Mouse (Mus musculus): ENCODE measurements around the gene Ccdc182. TPM values are rescaled to one million over a fixed set of nuclear protein-coding genes. Genes with fewer than 3 reads are reported as not detected.
A peak's percentile ranks its signal among the peaks of the same experiment; 100 is the strongest.

Gene Ccdc182
- polyA plus RNA-seq, 1 experiment from 2014 or later = 0.94 TPM

- Histone ChIP-seq H3K4me1 (replicated peaks; ENCODE audit: control insufficient read depth, insufficient read depth, low read length) (peaks cover 20% of the 10 kb centered on the region), H3K36me3 (ENCODE audit: control insufficient read depth, insufficient read depth, low read length) (no peaks in the 10 kb centered on the region), H3K9me3 (ENCODE audit: control insufficient read depth, low read length) (no peaks in the 10 kb centered on the region; the same call in 1 of the 2 replicates), H3K9ac (ENCODE audit: low read length) (peak overlapping the region; percentile 12; the same call in 1 of the 2 replicates), H3K27ac (ENCODE audit: low read depth, low read length) (no peak overlapping the region), H3K27me3 (ENCODE audit: control insufficient read depth, insufficient read depth, low read length) (no peaks in the 10 kb centered on the region), H3K4me2 (ENCODE audit: low read depth, low read length, severe bottlenecking) (no peak overlapping the region), H3K4me3 (ENCODE audit: low read depth, low read length) (no peak overlapping the region)
- ATAC-seq (replicated peaks; ENCODE audit: low FRiP score) = no peak
- DNase-seq (ENCODE audit: low spot score) = peak; percentile 55
- WGBS = 24% methylated on average over 7 of the region's 7 CpGs
Measured at GRCm38 (mm10) chr11:88253514-88254167, 40.2 kb upstream of the Ccdc182 start.

GRCm38 (mm10) chr11:88257700-88258099 lies 36.2 kb upstream of the Ccdc182 start:
- WGBS = 87% methylated on average over 4 of the region's 4 CpGs
- Histone ChIP-seq H3K4me1 (replicated peaks; ENCODE audit: control insufficient read depth, insufficient read depth, low read length) (peaks cover 11% of the 10 kb centered on the region), H3K27ac (ENCODE audit: low read depth, low read length) (no peak overlapping the region), H3K4me3 (ENCODE audit: low read depth, low read length) (no peak overlapping the region), H3K27me3 (ENCODE audit: control insufficient read depth, insufficient read depth, low read length) (no peaks in the 10 kb centered on the region), H3K9ac (ENCODE audit: low read length) (no peak overlapping the region), H3K36me3 (ENCODE audit: control insufficient read depth, insufficient read depth, low read length) (no peaks in the 10 kb centered on the region), H3K4me2 (ENCODE audit: low read depth, low read length, severe bottlenecking) (no peak overlapping the region), H3K9me3 (ENCODE audit: control insufficient read depth, low read length) (peaks cover 2% of the 10 kb centered on the region; the same call in 1 of the 2 replicates)
- DNase-seq (ENCODE audit: low spot score) = no peak
- no peak for ATAC-seq (replicated peaks; ENCODE audit: low FRiP score)

DNA sequence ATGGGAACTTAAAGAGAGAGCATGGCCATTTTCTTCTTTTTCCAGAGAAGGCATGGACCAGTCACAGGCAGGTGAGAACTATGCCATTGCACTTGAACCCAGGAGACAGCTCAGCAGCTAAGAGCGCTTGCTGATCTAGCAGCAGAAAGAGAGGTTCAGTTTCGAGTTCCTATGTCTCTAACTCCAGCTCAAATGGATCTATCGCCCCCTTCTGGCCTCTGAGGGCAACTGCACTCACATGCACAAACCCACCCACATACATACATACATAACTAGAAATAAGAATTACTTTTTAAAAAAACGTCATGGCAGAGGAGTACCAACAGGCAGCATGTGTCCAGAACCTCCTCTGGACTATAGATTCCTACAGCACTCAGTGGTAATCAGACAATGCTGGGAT lies 35.6 kb upstream of the Ccdc182 start:
- Histone ChIP-seq H3K4me1 (replicated peaks; ENCODE audit: control insufficient read depth, insufficient read depth, low read length) (peaks cover 7% of the 10 kb centered on the region), H3K4me3 (ENCODE audit: low read depth, low read length) (no peak overlapping the region), H3K27me3 (ENCODE audit: control insufficient read depth, insufficient read depth, low read length) (no peaks in the 10 kb centered on the region), H3K27ac (ENCODE audit: low read depth, low read length) (no peak overlapping the region), H3K4me2 (ENCODE audit: low read depth, low read length, severe bottlenecking) (no peak overlapping the region), H3K9ac (ENCODE audit: low read length) (no peak overlapping the region), H3K36me3 (ENCODE audit: control insufficient read depth, insufficient read depth, low read length) (no peaks in the 10 kb centered on the region), H3K9me3 (ENCODE audit: control insufficient read depth, low read length) (peaks cover 2% of the 10 kb centered on the region; the same call in 1 of the 2 replicates)
- ATAC-seq (replicated peaks; ENCODE audit: low FRiP score) (no peak), DNase-seq (ENCODE audit: low spot score) (no peak)
- 80% methylated on average over 4 of the region's 4 CpGs for WGBS

- H3K4me1 ChIP-seq (replicated peaks; ENCODE audit: control insufficient read depth, insufficient read depth, low read length) = no peaks in the 10 kb centered on the region
- H3K4me2 ChIP-seq (ENCODE audit: low read depth, low read length, severe bottlenecking) = no peak overlapping the region
Measured at GRCm38 (mm10) chr11:88260463-88260862, 33.4 kb upstream of the Ccdc182 start.

DNA sequence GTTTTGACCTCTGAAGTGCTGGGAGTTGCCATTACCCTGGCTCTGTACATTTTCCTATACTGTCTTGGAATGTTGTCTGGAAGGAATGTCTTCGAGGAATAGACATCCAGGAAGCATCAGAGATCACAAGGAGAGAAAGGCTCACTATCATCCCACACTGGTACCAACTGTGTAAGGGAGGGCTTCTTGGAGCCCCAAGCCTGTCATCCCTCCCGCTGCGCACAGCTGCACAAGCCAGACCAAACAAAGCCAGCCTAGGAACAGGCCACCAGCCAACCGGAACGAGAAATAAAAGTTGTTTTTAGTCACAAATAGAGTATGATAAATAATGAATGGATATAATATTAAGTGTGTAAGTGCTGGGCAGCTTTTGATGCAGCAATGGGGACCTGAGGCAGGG lies 29.0 kb upstream of the Ccdc182 start:
- Histone ChIP-seq H3K4me1 (replicated peaks; ENCODE audit: control insufficient read depth, insufficient read depth, low read length) (peaks cover 4% of the 10 kb centered on the region), H3K4me3 (ENCODE audit: low read depth, low read length) (no peak overlapping the region), H3K27ac (ENCODE audit: low read depth, low read length) (no peak overlapping the region), H3K9me3 (ENCODE audit: control insufficient read depth, low read length) (peaks cover 2% of the 10 kb centered on the region; the same call in 1 of the 2 replicates), H3K27me3 (ENCODE audit: control insufficient read depth, insufficient read depth, low read length) (no peaks in the 10 kb centered on the region), H3K4me2 (ENCODE audit: low read depth, low read length, severe bottlenecking) (no peak overlapping the region), H3K36me3 (ENCODE audit: control insufficient read depth, insufficient read depth, low read length) (no peaks in the 10 kb centered on the region), H3K9ac (ENCODE audit: low read length) (no peak overlapping the region)
- DNase-seq (ENCODE audit: low spot score) (no peak), ATAC-seq (replicated peaks; ENCODE audit: low FRiP score) (no peak)
- WGBS = 89% methylated on average over 5 of the region's 5 CpGs

More at GRCm38 (mm10) chr11:88260463-88260862, 33.4 kb upstream of the Ccdc182 start:
- H3K36me3 ChIP-seq (ENCODE audit: control insufficient read depth, insufficient read depth, low read length) = no peaks in the 10 kb centered on the region
- H3K9me3 ChIP-seq (ENCODE audit: control insufficient read depth, low read length) = peaks cover 2% of the 10 kb centered on the region; the same call in 1 of the 2 replicates
- H3K27ac ChIP-seq (ENCODE audit: low read depth, low read length) = no peak overlapping the region
- DNase-seq (ENCODE audit: low spot score) = no peak
- H3K27me3 ChIP-seq (ENCODE audit: control insufficient read depth, insufficient read depth, low read length) = no peaks in the 10 kb centered on the region
- WGBS = 52% methylated on average over 7 of the region's 7 CpGs
- no peak overlapping the region for H3K9ac ChIP-seq (ENCODE audit: low read length)
- ATAC-seq (replicated peaks; ENCODE audit: low FRiP score) = no peak
- H3K4me3 ChIP-seq (ENCODE audit: low read depth, low read length) = no peak overlapping the region

DNA sequence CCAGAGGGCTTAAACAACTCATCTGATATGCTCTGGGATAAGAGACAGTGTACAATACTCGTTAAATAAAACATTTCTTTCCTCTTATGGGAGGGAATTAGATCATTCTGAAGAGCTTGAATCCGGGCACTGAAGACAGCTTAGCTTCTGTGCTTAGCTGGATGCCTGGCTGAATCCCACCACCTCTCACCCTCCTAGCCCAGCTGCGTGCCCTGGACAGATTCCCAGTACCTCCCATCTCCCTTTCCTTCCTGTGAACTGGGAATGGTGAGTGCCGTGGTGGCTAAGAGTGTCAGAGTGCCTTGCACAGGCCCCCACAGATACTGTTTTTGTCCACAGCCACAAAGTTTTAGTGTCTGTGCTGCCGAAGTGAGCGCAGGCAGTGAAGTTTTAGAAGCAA lies 27.5 kb upstream of the Ccdc182 start:
- H3K27ac ChIP-seq (ENCODE audit: low read depth, low read length) = no peak overlapping the region
- no peaks in the 10 kb centered on the region for H3K9me3 ChIP-seq (ENCODE audit: control insufficient read depth, low read length)
- 74% methylated on average over 6 of the region's 6 CpGs for WGBS
- no peak overlapping the region for H3K4me2 ChIP-seq (ENCODE audit: low read depth, low read length, severe bottlenecking)
- no peaks in the 10 kb centered on the region for H3K27me3 ChIP-seq (ENCODE audit: control insufficient read depth, insufficient read depth, low read length)
- no peak for ATAC-seq (replicated peaks; ENCODE audit: low FRiP score)
- no peak for DNase-seq (ENCODE audit: low spot score)
- H3K9ac ChIP-seq (ENCODE audit: low read length) = no peak overlapping the region
- H3K4me3 ChIP-seq (ENCODE audit: low read depth, low read length) = no peak overlapping the region
- H3K36me3 ChIP-seq (ENCODE audit: control insufficient read depth, insufficient read depth, low read length) = no peaks in the 10 kb centered on the region
- H3K4me1 ChIP-seq (replicated peaks; ENCODE audit: control insufficient read depth, insufficient read depth, low read length) = peaks cover 4% of the 10 kb centered on the region

DNA sequence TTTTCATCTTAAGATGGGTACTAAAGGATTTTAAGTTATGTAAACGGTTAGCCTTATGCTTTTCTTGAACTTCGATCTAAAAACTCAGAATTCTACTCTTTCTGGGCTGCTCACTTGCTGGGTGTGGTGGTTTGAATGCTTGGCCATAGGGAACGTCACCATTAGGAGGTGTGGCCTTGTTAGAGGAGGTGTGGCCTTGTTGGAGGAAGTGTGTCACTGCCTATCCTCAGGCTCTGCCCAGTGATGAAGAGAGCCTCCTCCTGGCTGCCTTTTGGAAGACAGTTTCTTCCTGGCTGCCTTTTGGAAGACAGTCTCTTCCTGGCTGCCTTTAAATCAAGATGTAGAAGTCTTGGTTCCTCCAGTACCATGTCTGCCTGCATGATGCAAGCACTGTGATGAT lies 22.0 kb upstream of the Ccdc182 start:
- WGBS = 65% methylated on average over 3 of the region's 3 CpGs
- Histone ChIP-seq H3K27ac (ENCODE audit: low read depth, low read length) (no peak overlapping the region), H3K9me3 (ENCODE audit: control insufficient read depth, low read length) (no peaks in the 10 kb centered on the region), H3K9ac (ENCODE audit: low read length) (no peak overlapping the region), H3K4me1 (replicated peaks; ENCODE audit: control insufficient read depth, insufficient read depth, low read length) (peaks cover 25% of the 10 kb centered on the region), H3K4me2 (ENCODE audit: low read depth, low read length, severe bottlenecking) (no peak overlapping the region), H3K27me3 (ENCODE audit: control insufficient read depth, insufficient read depth, low read length) (no peaks in the 10 kb centered on the region), H3K36me3 (ENCODE audit: control insufficient read depth, insufficient read depth, low read length) (no peaks in the 10 kb centered on the region), H3K4me3 (ENCODE audit: low read depth, low read length) (no peak overlapping the region)
- ATAC-seq (replicated peaks; ENCODE audit: low FRiP score) = no peak
- DNase-seq (ENCODE audit: low spot score) = no peak

DNA sequence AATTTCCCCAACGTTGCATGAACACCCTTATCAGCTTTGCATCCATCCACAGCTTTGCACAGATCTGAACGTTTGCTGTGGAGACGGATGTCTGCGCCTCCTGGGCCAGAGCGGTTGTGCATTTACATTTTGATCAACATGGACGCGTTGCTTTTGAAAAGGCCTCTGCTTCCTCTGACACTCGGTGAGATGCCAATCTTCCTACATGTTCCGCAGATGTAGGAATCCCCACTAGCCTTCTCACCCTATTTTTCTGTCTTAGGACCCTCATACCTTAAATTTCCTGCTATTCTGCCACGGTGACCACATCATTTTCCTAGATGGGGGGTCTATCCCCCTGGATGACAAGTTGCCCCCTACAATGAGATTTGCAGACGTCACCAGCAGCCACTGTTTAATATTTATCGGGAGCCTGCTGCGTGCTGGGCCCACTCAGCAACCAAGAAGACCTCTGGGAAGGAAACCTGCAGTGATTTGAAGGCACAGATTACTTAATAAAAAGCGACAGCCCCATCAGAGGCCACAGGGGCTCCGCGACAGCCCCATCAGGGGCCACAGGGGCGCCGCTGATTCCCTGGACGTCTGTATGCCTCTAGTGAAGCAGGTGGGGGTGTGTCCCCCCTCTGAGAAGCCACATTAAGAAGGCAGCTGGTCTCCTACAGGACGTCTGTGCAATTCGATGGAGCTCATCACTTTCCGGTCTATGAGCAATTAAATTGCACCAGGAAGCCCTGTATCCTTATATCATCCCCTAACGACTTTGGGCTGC lies 19.6 kb upstream of the Ccdc182 start:
- DNase-seq (ENCODE audit: low spot score) (no peak), ATAC-seq (replicated peaks; ENCODE audit: low FRiP score) (peak; percentile 39; the same call in 1 of the 2 replicates)
- WGBS = 41% methylated on average over 23 of the region's 23 CpGs
- H3K9me3 ChIP-seq (ENCODE audit: control insufficient read depth, low read length) = no peaks in the 10 kb centered on the region
- H3K36me3 ChIP-seq (ENCODE audit: control insufficient read depth, insufficient read depth, low read length) = no peaks in the 10 kb centered on the region
- H3K4me2 ChIP-seq (ENCODE audit: low read depth, low read length, severe bottlenecking) = peak overlapping the region; percentile 28
- no peaks in the 10 kb centered on the region for H3K27me3 ChIP-seq (ENCODE audit: control insufficient read depth, insufficient read depth, low read length)
- H3K4me1 ChIP-seq (replicated peaks; ENCODE audit: control insufficient read depth, insufficient read depth, low read length) = peaks cover 26% of the 10 kb centered on the region; the same call in 1 of the 2 replicates
- H3K27ac ChIP-seq (ENCODE audit: low read depth, low read length) = peak overlapping the region; percentile 68
- H3K9ac ChIP-seq (ENCODE audit: low read length) = peak overlapping the region; percentile 3; the same call in 1 of the 2 replicates
- no peak overlapping the region for H3K4me3 ChIP-seq (ENCODE audit: low read depth, low read length)

All from forebrain, embryonic 11.5 days (tissue).